Mouse (Mus musculus) lung, postnatal 0 days (tissue): ENCODE data around the gene Ptcd2. TPM values are rescaled to one million over a fixed set of nuclear protein-coding genes. Genes with fewer than 3 reads are reported as not detected.

ENCODE experiments used
- ATAC-seq: fragments of 200-750 bp; cut with Nextera tagmentation; 2 replicates; pipeline ENCODE4 v1.8.0; 2017; ENCODE audit warnings: moderate library complexity
- DNase-seq: peaks from one replicate; pipeline ENCODE4 v3.0.0-alpha.2; 2016; ENCODE audit warnings: low spot score
- H3K27ac ChIP-seq: fragments of 300-500 bp; sonication (generic); 2 replicates; pipeline ENCODE4 v1.5.1; 2014; ENCODE audit warnings: antibody characterized with exemption, mild to moderate bottlenecking, low read length, mixed read lengths
- H3K27me3 ChIP-seq: fragments of 300-500 bp; sonication (generic); replicated peaks from 2 replicates; pipeline ENCODE4 v1.6.1; 2014; ENCODE audit warnings: low read length, mixed read lengths; ENCODE audit not compliant: insufficient read depth
- H3K36me3 ChIP-seq: fragments of 300-500 bp; sonication (generic); 2 replicates; pipeline ENCODE4 v1.6.1; 2014; ENCODE audit warnings: low read length, mixed read lengths; ENCODE audit not compliant: insufficient read depth
- H3K4me1 ChIP-seq: fragments of 300-500 bp; sonication (generic); 2 replicates; pipeline ENCODE4 v1.6.1; 2014; ENCODE audit warnings: antibody characterized with exemption, low read depth, low read length, mixed read lengths; ENCODE audit not compliant: insufficient read depth
- H3K4me2 ChIP-seq: fragments of 300-500 bp; sonication (generic); replicated peaks from 2 replicates; pipeline ENCODE4 v1.6.1; 2014; ENCODE audit warnings: low read depth, mild to moderate bottlenecking, low read length, moderate library complexity, mixed read lengths
- H3K4me3 ChIP-seq: fragments of 300-500 bp; sonication (generic); 2 replicates; pipeline ENCODE4 v1.5.1; 2014; ENCODE audit warnings: low read depth, low read length
- H3K9ac ChIP-seq: fragments of 300-500 bp; sonication (generic); replicated peaks from 2 replicates; pipeline ENCODE4 v1.6.1; 2014; ENCODE audit warnings: low read depth, mild to moderate bottlenecking
- H3K9me3 ChIP-seq: fragments of 300-500 bp; sonication (generic); 2 replicates; pipeline ENCODE4 v1.6.1; 2016; ENCODE audit warnings: low read length, mixed read lengths
- CTCF ChIP-seq: IDR thresholded peaks from 2 replicates; pipeline ENCODE4 v1.5.1; 2016; ENCODE audit warnings: antibody characterized with exemption, mild to moderate bottlenecking
- EP300 ChIP-seq: IDR thresholded peaks from 2 replicates; pipeline ENCODE4 v1.6.1; 2016; ENCODE audit warnings: antibody characterized with exemption, mild to moderate bottlenecking, control low read depth
- WGBS: fragments of 180-500 bp; shearing (Covaris S2); extraction: QIAGEN DNeasy Blood & Tissue Kit; methylation state at CpG from one replicate; pipeline ENCODE4 v1.1.7; 2014; 5-methylcytosine and 5-hydroxymethylcytosine counted together
- polyA plus RNA-seq: library from polyadenylated mRNA; unstranded; fragments of >200 nt; fragmentation: Nextera tagmentation; extraction: Ambion mirVana; gene quantifications from 2 replicates; pipeline ENCODE4 v1.2.1, GENCODE M21; 2015

Ptcd2 gene
- polyA plus RNA-seq, 1 experiment from 2014 or later = 22.9 TPM

DNA sequence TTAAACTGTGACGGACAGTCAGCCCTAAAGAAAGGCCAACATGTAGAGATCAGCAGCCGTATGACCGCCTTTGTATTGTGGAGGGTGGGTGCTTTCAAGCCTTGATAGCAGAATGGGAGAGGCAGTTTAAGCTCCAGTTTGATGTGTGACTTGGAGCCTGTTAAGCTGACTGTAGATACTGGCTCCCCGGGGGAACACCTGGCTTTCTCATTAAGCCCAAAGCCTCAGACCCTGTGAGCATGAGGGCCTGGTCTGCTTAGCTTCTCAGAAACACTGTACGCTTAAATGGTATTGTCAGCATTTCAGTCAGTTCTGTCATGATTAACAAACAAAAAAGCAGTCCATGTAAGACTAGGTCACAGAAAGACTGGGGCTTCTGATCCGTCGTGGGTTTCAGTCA, 29.2 kb upstream of the Ptcd2 start:
- Histone ChIP-seq H3K9me3 (no peaks in the 10 kb centered on the region), H3K9ac (no peak overlapping the region), H3K4me3 (no peak overlapping the region), H3K27ac (no peak overlapping the region), H3K4me1 (no peaks in the 10 kb centered on the region), H3K36me3 (0 out of 2 replicates have a peak, but pooled peaks cover 3% of the 10 kb centered on the region), H3K27me3 (no peaks in the 10 kb centered on the region), H3K4me2 (no peak overlapping the region)
- DNase-seq = no peak
- 89% methylated on average over 7 of the region's 7 CpGs for WGBS
- TF ChIP-seq CTCF (no peak), EP300 (no peak)
- no peak for ATAC-seq

DNA sequence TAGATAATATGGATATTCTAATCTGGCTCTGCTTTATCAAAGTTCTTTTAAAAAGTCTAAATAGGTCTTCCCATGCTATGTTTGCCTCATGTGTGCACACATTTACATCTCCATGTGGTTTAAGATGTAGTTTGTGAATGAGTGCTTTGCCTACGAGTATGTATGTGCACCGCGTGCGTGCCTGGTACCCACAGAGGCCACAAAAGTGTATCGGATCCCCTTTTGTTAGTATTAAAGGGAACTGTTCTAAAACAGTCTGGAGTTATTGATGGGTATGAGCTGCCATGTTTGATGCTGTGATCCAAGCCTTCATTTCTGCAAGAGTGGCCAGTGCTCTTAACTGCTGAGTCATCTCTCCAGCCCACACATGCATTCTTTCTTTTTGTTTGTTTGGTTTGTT, 26.8 kb upstream of the Ptcd2 start:
- no peak overlapping the region for H3K4me3 ChIP-seq
- no peaks in the 10 kb centered on the region for H3K4me1 ChIP-seq
- no peaks in the 10 kb centered on the region for H3K27me3 ChIP-seq
- 92% methylated on average over 5 of the region's 5 CpGs for WGBS
- H3K27ac ChIP-seq = no peak overlapping the region
- H3K9me3 ChIP-seq = no peaks in the 10 kb centered on the region
- 0 out of 2 replicates have a peak, but pooled peaks cover 7% of the 10 kb centered on the region for H3K36me3 ChIP-seq
- DNase-seq = no peak
- ATAC-seq = no peak
- no peak overlapping the region for H3K4me2 ChIP-seq
- TF ChIP-seq EP300 (no peak), CTCF (no peak)
- no peak overlapping the region for H3K9ac ChIP-seq

DNA sequence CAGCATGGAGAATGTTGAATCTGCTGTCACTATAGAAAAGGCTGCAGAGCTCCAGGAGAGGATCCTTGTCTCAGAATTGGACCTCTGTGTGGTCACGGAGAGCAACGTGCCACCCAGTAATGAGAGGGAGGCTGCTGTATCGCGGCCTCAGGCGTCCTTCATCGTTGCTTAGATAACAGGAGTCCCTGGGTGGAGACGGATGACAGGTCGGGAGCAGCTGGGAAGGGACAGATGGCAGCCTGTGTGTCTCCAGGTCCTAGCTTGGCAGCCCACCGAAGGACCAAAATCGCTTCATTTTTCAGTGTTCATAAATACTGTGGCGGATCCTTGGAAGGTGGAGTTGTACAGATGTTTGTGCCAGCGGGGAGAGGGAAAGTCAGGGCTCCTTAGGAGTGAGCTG, 24.6 kb upstream of the Ptcd2 start:
- H3K9ac ChIP-seq = no peak overlapping the region
- WGBS = 64% methylated on average over 12 of the region's 12 CpGs
- no peak overlapping the region for H3K4me3 ChIP-seq
- no peak overlapping the region for H3K27ac ChIP-seq
- TF ChIP-seq CTCF = no peak
- TF ChIP-seq EP300 = no peak
- no peaks in the 10 kb centered on the region for H3K9me3 ChIP-seq
- DNase-seq = no peak
- no peak overlapping the region for H3K4me2 ChIP-seq
- H3K4me1 ChIP-seq = no peaks in the 10 kb centered on the region
- H3K27me3 ChIP-seq = no peaks in the 10 kb centered on the region
- ATAC-seq = no peak
- H3K36me3 ChIP-seq = 0 out of 2 replicates have a peak, but pooled peaks cover 7% of the 10 kb centered on the region

DNA sequence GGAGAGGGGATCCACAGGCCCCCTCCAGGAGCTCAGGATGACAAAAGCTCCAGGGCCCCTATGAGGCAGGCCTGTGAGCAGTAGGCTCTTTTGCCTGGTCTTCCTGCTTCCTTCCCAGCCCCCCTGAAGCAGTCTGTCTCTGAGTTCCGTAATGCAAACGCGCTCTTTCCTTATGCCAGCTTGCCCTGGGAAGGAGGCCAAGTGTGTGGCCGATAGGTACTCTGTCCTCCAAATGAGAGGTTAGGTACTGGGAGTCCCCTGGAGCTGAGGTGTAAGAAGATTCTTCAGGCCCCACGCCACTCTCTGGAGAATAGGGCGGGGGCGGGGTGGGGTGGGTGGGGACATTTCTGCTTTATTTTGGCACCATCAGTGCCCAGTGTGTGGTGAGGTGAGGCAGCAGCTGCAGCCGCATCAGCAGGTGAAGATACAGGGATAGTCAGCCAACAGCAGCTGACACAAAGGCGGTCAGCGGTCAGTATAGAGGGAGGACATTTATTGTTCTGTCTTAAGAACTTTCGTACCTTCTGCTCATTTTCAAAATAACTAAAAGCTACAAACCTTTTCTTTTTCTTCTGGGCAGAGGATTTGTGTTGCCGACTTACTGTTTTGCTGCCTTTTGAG, 23.2 kb upstream of the Ptcd2 start:
- Histone ChIP-seq H3K27ac (no peak overlapping the region), H3K4me3 (no peak overlapping the region), H3K27me3 (no peaks in the 10 kb centered on the region), H3K9ac (no peak overlapping the region), H3K4me1 (no peaks in the 10 kb centered on the region), H3K4me2 (no peak overlapping the region), H3K36me3 (0 out of 2 replicates have a peak, but pooled peaks cover 8% of the 10 kb centered on the region), H3K9me3 (no peaks in the 10 kb centered on the region)
- no peak for TF ChIP-seq CTCF
- no peak for TF ChIP-seq EP300
- WGBS = 82% methylated on average over 12 of the region's 12 CpGs
- no peak for ATAC-seq
- no peak for DNase-seq

DNA sequence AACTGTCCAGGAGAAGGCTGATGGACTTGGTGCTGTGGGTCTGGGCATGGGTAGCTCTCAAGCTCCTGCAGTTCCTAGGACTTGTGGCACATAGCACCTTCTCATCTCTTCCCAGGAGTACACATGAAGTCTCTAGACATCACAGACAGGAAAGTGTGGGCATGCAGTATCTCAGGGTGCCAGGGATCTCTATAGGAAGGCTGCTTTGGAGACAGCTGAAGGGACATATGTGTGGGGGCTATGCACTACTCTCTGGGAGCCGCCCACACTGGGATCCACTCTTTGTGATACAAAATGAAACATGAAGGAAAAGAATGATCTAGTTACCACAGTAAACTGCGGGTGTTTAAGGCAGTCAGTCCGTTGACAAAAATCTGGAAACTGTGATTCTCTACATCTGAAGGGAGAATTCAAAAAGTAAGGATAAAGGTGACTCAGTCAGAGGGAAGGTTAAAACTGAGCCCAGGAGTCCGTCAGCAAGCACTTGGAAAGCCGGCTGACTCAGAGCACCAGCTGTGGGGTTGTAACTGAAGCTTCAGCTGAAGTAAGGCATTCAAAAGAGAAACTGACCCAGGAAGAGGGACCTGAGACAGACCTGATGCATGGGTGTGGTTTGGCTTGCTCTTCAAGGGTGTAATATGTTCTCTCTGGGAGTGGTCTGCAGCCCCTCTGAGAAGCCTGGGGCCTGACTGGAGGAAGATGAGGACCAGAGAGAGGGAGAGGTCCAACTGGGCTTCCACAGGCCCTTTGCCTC, 22.1 kb upstream of the Ptcd2 start:
- no peak overlapping the region for H3K4me3 ChIP-seq
- H3K27ac ChIP-seq = no peak overlapping the region
- no peak for ATAC-seq
- H3K27me3 ChIP-seq = no peaks in the 10 kb centered on the region
- no peak overlapping the region for H3K4me2 ChIP-seq
- H3K9me3 ChIP-seq = no peaks in the 10 kb centered on the region
- DNase-seq = no peak
- 87% methylated on average over 5 of the region's 5 CpGs for WGBS
- no peak overlapping the region for H3K9ac ChIP-seq
- TF ChIP-seq EP300 = no peak
- no peak for TF ChIP-seq CTCF
- 0 out of 2 replicates have a peak, but pooled peaks cover 7% of the 10 kb centered on the region for H3K36me3 ChIP-seq
- H3K4me1 ChIP-seq = no peaks in the 10 kb centered on the region

DNA sequence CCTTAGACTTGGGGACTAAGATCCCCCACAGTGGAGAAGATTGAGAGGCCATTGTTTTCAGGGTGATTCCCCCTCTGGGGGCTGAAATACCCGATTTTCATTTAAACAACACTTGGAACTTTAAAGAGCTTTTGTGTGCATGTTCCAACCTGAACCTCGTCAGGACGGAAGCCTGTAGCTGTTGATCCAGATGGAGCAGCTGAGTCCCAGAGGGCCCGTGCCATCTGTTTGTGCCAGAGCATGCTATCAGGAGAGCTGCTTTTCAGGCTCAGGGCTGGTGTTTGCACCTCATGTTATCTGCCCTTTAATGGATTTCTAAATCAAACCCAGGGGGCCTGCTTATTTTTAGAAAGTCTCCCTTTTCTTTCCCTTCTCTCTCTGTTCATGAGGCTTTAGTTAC, 19.4 kb upstream of the Ptcd2 start:
- H3K9ac ChIP-seq = no peak overlapping the region
- ATAC-seq = no peak

More for the DNA sequence above, 19.4 kb upstream of the Ptcd2 start:
- H3K9me3 ChIP-seq = no peaks in the 10 kb centered on the region
- H3K27me3 ChIP-seq = no peaks in the 10 kb centered on the region
- no peak overlapping the region for H3K4me3 ChIP-seq
- 0 out of 2 replicates have a peak, but pooled peaks cover 7% of the 10 kb centered on the region for H3K36me3 ChIP-seq
- no peaks in the 10 kb centered on the region for H3K4me1 ChIP-seq
- no peak overlapping the region for H3K4me2 ChIP-seq
- no peak overlapping the region for H3K27ac ChIP-seq
- no peak for DNase-seq
- TF ChIP-seq EP300 (no peak), CTCF (no peak)
- WGBS = 69% methylated on average over 4 of the region's 4 CpGs
